Mouse (Mus musculus): ENCODE measurements at regions not wholly inside any gene's neighbourhood (a gene's known extent, or its start where the extent isn't known, plus 50 kb on each side); places are given as distances from the start of the nearest gene placed in this dataset.

DNA sequence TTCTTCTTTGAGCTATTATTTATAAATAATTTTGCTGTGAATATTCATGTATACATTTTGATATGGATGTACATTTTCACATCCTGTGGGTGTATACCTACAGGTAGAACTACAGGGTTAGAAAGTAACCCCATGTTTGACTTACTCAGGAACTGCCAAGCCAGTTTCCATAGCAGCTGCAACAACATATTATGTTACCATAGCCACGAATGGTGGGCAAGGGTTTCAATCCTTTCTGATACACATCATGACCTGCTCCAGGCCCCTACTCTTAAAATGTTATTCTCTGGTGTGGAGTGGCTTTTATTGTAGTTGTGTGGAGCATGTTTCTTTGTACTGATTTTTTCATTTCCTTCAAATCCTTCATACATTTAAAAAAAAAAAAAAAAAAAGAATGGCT is 168.9 kb downstream of the Zfp36l2 start:
- peaks cover 2% of the 10 kb centered on the region for H3K4me1 ChIP-seq (ENCODE audit: control insufficient read depth, insufficient read depth, low read length)

DNA sequence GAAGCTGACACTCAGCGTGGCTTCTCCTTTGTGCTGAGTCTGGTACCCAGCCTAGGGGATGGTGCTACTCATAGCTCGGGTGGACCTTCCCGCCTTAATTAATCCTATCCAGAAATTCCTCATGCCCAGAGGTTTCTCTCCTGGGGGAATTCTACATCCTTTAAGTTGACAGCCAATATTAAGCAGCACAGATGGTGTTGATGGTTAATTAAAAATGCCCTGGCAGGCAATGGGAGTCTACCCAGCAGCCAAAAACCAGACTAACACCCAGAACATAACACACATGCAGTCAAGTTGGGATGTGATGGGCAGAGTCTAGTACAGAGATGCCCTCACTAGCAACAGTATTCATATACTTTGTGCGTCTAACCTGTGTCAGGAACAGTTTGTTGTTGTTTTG is 169.9 kb downstream of the Zfp36l2 start:
- no peak overlapping the region for H3K4me3 ChIP-seq (ENCODE audit: insufficient read depth, low read length)
- peaks cover 2% of the 10 kb centered on the region for H3K4me1 ChIP-seq (ENCODE audit: control insufficient read depth, insufficient read depth, low read length)
- TF ChIP-seq CTCF (IDR thresholded peaks at IDR 0.05; ENCODE audit: extremely low read depth, insufficient read depth, low read length): no peak
- TF ChIP-seq POLR2A (IDR thresholded peaks at IDR 0.05; ENCODE audit: extremely low read depth, insufficient read depth, low read length): no peak
- no peak overlapping the region for H3K27ac ChIP-seq (ENCODE audit: insufficient read depth, low read length)

More for the DNA sequence above, 168.9 kb downstream of the Zfp36l2 start:
- Histone ChIP-seq H3K4me3 (ENCODE audit: insufficient read depth, low read length) (no peak overlapping the region), H3K27ac (ENCODE audit: insufficient read depth, low read length) (no peak overlapping the region)
- no peak for TF ChIP-seq CTCF (IDR thresholded peaks at IDR 0.05; ENCODE audit: extremely low read depth, insufficient read depth, low read length)
- no peak for TF ChIP-seq POLR2A (IDR thresholded peaks at IDR 0.05; ENCODE audit: extremely low read depth, insufficient read depth, low read length)

DNA sequence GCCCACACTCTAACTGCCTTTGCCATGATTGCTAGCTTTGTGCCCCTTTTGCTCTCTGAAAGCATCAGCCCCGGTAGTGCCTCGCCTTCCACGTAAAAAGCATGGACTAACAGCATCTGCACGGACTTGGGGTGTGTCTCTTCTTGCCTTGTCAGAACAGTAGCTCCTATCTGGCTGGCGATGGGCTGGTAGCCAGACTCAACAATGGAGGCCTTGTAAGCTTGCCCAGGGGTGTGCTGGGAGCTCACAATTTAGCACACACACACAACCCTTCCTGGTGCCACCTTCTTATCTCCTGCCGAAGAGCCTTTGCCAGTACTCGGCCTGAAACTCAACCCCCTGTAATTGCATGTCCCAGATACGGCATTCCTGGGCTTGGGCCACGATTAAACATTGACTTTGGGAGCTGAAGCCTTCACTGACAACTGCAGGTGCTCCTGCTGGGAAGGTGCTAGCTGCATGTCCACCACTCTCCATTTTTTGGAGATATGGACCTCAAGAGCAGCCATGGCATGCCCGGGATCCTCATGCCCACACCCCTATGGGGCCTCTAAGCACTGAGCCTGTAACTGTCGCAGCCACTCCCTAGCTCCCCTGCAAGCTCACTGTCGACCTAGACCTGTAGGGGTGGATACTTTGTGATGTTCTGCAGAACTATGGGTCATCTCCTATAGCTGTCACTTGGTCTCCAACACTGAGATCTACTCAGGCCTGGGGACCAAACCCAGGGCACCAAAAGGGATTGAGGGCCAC is 166.7 kb upstream of the Haao start:
- Histone ChIP-seq H3K4me3 (ENCODE audit: insufficient read depth, low read length) (no peak overlapping the region), H3K4me1 (ENCODE audit: control insufficient read depth, insufficient read depth, low read length) (peaks cover 4% of the 10 kb centered on the region), H3K27ac (ENCODE audit: insufficient read depth, low read length) (no peak overlapping the region)
- no peak for TF ChIP-seq CTCF (IDR thresholded peaks at IDR 0.05; ENCODE audit: extremely low read depth, insufficient read depth, low read length)
- TF ChIP-seq POLR2A (IDR thresholded peaks at IDR 0.05; ENCODE audit: extremely low read depth, insufficient read depth, low read length): no peak

DNA sequence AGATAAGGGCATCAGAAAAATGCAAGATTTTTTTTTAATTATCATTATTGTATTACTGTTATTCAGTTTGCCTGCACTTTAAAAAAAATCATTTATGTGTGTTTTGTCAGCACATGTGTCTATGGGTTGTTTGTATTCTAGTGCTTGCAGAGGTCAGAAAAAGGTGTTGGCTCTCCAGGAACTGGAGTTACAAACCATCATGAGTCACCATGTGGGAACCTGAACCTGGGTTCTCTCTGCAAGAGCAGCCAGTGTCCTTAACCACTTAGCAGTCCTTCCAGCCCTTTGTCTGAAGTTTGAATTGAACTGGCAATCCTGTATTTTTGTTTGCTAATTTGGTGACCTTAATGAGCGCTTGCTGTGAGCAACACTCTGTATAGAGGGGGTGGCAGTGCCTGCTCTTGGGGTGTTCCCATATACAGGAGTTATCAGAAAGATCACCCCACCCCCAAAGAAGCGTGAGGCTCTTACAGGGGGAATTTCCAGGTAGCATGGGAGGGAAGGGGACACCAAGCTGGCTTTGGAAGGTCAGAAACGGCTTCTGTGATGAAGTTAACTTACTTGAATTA is 162.8 kb upstream of the Haao start:
- TF ChIP-seq CTCF (IDR thresholded peaks at IDR 0.05; ENCODE audit: extremely low read depth, insufficient read depth, low read length) (no peak), POLR2A (IDR thresholded peaks at IDR 0.05; ENCODE audit: extremely low read depth, insufficient read depth, low read length) (no peak)

DNA sequence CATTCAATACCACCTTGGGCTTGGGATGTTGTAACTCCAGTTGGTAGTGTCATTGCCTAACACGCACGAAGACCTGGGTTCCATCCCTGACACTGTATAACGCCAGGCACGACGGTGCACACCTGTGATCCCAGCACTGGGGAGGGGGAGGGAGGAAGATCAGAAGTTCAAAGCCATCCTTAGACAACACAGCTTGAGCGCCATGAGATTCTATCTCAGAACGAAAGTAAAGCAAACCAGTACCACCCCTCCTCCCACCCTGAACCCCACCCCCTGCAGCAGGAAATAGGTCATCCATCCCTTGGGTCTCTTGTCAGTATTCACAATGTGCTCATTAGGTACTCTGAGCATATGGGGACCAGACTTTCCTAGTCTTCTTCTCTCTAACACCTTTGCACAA is 162.2 kb upstream of the Haao start:
- TF ChIP-seq POLR2A (IDR thresholded peaks at IDR 0.05; ENCODE audit: extremely low read depth, insufficient read depth, low read length): no peak
- no peak for TF ChIP-seq CTCF (IDR thresholded peaks at IDR 0.05; ENCODE audit: extremely low read depth, insufficient read depth, low read length)
- Histone ChIP-seq H3K4me3 (ENCODE audit: insufficient read depth, low read length) (no peak overlapping the region), H3K27ac (ENCODE audit: insufficient read depth, low read length) (peak overlapping the region; percentile 95), H3K4me1 (ENCODE audit: control insufficient read depth, insufficient read depth, low read length) (peaks cover 4% of the 10 kb centered on the region)

More for the DNA sequence above, 162.8 kb upstream of the Haao start:
- no peak overlapping the region for H3K27ac ChIP-seq (ENCODE audit: insufficient read depth, low read length)
- peaks cover 4% of the 10 kb centered on the region for H3K4me1 ChIP-seq (ENCODE audit: control insufficient read depth, insufficient read depth, low read length)
- no peak overlapping the region for H3K4me3 ChIP-seq (ENCODE audit: insufficient read depth, low read length)

DNA sequence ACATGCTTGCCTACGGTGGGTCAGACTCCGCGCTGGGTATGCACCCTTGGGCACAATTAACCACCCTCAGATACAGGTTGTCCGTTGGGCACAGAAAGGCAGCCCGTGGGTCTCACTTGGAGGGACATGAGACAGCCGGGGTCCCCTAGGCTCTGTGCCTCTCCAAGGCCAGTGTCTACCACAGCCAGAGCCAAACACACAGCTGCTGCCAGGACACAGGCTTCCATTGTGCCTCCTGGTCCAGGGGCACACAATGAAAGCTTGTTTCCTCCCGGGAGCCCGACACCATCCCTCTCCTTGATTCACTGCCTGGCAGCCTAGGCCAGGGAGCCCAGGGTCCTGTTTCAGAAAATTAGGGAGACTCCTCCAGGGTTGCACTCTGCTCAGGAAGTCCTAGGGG is 161.4 kb upstream of the Haao start:
- no peak overlapping the region for H3K4me3 ChIP-seq (ENCODE audit: insufficient read depth, low read length)
- no peak for TF ChIP-seq POLR2A (IDR thresholded peaks at IDR 0.05; ENCODE audit: extremely low read depth, insufficient read depth, low read length)
- TF ChIP-seq CTCF (IDR thresholded peaks at IDR 0.05; ENCODE audit: extremely low read depth, insufficient read depth, low read length): no peak
- peak overlapping the region; percentile 95 for H3K27ac ChIP-seq (ENCODE audit: insufficient read depth, low read length)
- peaks cover 2% of the 10 kb centered on the region for H3K4me1 ChIP-seq (ENCODE audit: control insufficient read depth, insufficient read depth, low read length)

DNA sequence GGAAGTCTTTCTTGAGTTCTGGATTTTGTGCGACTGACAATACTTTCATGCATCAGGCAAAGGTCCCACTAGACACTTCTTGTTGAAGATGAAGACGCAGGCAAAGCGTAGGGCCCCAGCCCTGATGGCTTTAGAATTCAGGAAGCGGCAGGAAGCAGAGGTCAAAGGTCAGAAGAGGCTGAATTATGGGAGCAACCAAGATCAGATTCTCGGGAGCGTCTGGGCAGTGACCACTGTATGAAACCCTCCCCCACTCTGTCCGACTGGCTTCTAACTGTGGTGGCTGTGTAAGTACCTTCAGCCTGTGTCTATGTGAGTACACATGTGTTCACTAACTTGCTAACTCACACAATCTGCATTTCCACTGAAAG is 160.9 kb upstream of the Haao start:
- Histone ChIP-seq H3K4me1 (ENCODE audit: control insufficient read depth, insufficient read depth, low read length) (peaks cover 2% of the 10 kb centered on the region; the same call in 1 of the 2 replicates), H3K4me3 (ENCODE audit: insufficient read depth, low read length) (no peak overlapping the region), H3K27ac (ENCODE audit: insufficient read depth, low read length) (peak overlapping the region; percentile 41)
- TF ChIP-seq CTCF (IDR thresholded peaks at IDR 0.05; ENCODE audit: extremely low read depth, insufficient read depth, low read length) (no peak), POLR2A (IDR thresholded peaks at IDR 0.05; ENCODE audit: extremely low read depth, insufficient read depth, low read length) (no peak)

DNA sequence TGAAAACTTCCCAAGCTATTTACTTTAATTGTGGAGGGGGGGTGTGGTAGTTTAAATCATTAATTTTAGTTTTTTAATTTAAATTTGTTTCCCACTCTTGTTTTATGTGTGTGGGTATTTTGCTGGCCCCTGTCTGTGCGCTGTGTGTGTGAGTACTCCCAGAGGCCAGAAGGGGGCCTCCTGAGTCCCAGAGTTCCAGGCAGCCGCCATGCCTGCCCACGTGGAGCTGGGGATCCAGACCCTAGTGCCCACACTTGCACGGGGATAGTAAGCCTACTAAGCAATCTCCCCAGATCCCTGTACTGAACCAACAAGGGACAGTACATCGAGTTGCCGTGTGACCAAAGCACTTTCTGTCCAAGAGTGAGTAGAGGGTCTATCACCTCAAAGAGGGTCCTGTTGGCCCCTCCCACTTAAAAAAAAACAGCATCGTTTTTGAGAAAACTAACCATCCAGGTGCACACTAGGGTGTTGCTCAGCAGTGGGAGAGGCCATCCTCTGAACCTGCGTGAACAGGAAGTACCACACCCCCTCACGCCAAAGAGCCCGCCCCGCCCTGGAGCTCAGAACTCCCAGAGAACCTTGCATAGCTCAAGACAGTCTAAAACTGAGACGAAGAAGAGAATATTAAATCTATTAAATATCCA is 160.4 kb upstream of the Haao start:
- TF ChIP-seq POLR2A (IDR thresholded peaks at IDR 0.05; ENCODE audit: extremely low read depth, insufficient read depth, low read length) (no peak), CTCF (IDR thresholded peaks at IDR 0.05; ENCODE audit: extremely low read depth, insufficient read depth, low read length) (no peak)
- Histone ChIP-seq H3K4me3 (ENCODE audit: insufficient read depth, low read length) (no peak overlapping the region), H3K4me1 (ENCODE audit: control insufficient read depth, insufficient read depth, low read length) (peaks cover 2% of the 10 kb centered on the region; the same call in 1 of the 2 replicates), H3K27ac (ENCODE audit: insufficient read depth, low read length) (no peak overlapping the region)

DNA sequence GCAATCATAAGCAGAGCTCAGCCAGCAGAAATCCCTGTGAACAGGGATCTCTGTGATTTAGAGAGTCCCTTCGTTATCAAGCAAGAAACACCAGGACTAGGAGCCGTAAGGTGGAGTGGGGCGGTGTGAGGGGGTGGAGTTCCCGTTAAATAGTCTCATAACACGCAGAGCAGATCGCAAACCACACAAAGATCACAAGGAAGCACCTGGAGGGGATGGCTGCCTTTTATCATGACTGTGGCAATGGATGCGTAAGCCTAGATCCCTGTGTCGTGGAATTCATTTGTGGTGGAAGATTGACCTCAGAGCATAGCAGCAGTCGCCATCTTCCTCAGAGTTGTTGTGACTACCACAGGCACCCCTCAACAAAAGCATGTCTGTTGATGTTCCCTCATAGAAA is 159.0 kb upstream of the Haao start:
- Histone ChIP-seq H3K4me3 (ENCODE audit: insufficient read depth, low read length) (no peak overlapping the region), H3K4me1 (ENCODE audit: control insufficient read depth, insufficient read depth, low read length) (peaks cover 2% of the 10 kb centered on the region; the same call in 1 of the 2 replicates), H3K27ac (ENCODE audit: insufficient read depth, low read length) (no peak overlapping the region)
- TF ChIP-seq CTCF (IDR thresholded peaks at IDR 0.05; ENCODE audit: extremely low read depth, insufficient read depth, low read length) (no peak), POLR2A (IDR thresholded peaks at IDR 0.05; ENCODE audit: extremely low read depth, insufficient read depth, low read length) (no peak)

All from cortical plate, adult 2 months (tissue).